Mouse (Mus musculus) liver (tissue): ENCODE measurements at regions not wholly inside any gene's neighbourhood (a gene's known extent, or its start where the extent isn't known, plus 50 kb on each side); places are given as distances from the start of the nearest gene placed in this dataset.

Experiments used
- DNase-seq: peaks from one replicate; pipeline ENCODE4 v3.0.0-alpha.2; 2020; ENCODE audit warnings: mixed read lengths

GRCm38 (mm10) chr13:107878980-107879379, 165.3 kb upstream of the Smim15 start:
- no peak for DNase-seq

- no peak for DNase-seq
These were observed 171.0 kb upstream of the Smim15 start for GRCm38 (mm10) chr13:107873244-107873667.

GRCm38 (mm10) chr13:107872574-107872973, 171.7 kb upstream of the Smim15 start:
- DNase-seq = no peak

GRCm38 (mm10) chr13:107872137-107872536, 172.1 kb upstream of the Smim15 start:
- DNase-seq = no peak

- DNase-seq = no peak
These were observed 175.3 kb upstream of the Smim15 start for GRCm38 (mm10) chr13:107868906-107869305.

GRCm38 (mm10) chr13:107866825-107867224, 177.4 kb upstream of the Smim15 start:
- no peak for DNase-seq

GRCm38 (mm10) chr13:107862793-107863654, 181.2 kb upstream of the Smim15 start:
- no peak for DNase-seq

GRCm38 (mm10) chr13:107861384-107862134, 182.7 kb upstream of the Smim15 start:
- no peak for DNase-seq

- no peak for DNase-seq
These were observed 187.0 kb upstream of the Smim15 start for GRCm38 (mm10) chr13:107857043-107857755.

- no peak for DNase-seq
These were observed 193.2 kb upstream of the Smim15 start for GRCm38 (mm10) chr13:107850907-107851560.

GRCm38 (mm10) chr13:107848871-107849270, 195.4 kb upstream of the Smim15 start:
- DNase-seq = no peak

- DNase-seq = no peak
These were observed 196.8 kb upstream of the Smim15 start for GRCm38 (mm10) chr13:107847179-107848012.

- DNase-seq = no peak
These were observed 197.5 kb upstream of the Smim15 start for GRCm38 (mm10) chr13:107846621-107847178.

- no peak for DNase-seq
These were observed 198.4 kb upstream of the Smim15 start for GRCm38 (mm10) chr13:107845838-107846237.

- no peak for DNase-seq
These were observed 200.2 kb upstream of the Smim15 start for GRCm38 (mm10) chr13:107844085-107844484.

- DNase-seq = no peak
These were observed 206.0 kb upstream of the Smim15 start for GRCm38 (mm10) chr13:107838126-107838715.

- no peak for DNase-seq
These were observed 206.9 kb upstream of the Smim15 start for GRCm38 (mm10) chr13:107837206-107837952.

GRCm38 (mm10) chr13:107835756-107836385, 208.4 kb upstream of the Smim15 start:
- DNase-seq = peak; percentile 8

GRCm38 (mm10) chr13:107831997-107832396, 212.2 kb upstream of the Smim15 start:
- no peak for DNase-seq

- peak; percentile 89 for DNase-seq
These were observed 213.0 kb upstream of the Smim15 start for GRCm38 (mm10) chr13:107831221-107831681.
